Mouse (Mus musculus): ENCODE results near the gene Anxa2. TPM values are rescaled to one million over a fixed set of nuclear protein-coding genes. Genes with fewer than 3 reads are reported as not detected.

Anxa2 gene
- total and polyA plus RNA-seq, 3 experiments, result 7.3 to 56.9 (median 27.3) TPM

- DNase-seq (ENCODE audit: low spot score), result no peak
- Histone ChIP-seq H3K4me3 (ENCODE audit: low read depth, low read length) (no peak overlapping the region), H3K27me3 (ENCODE audit: insufficient read depth, low read length) (no peaks in the 10 kb centered on the region), H3K36me3 (replicated peaks) (peaks cover 36% of the 10 kb centered on the region), H3K4me1 (ENCODE audit: insufficient read depth, low read depth, low read length) (peaks cover 3% of the 10 kb centered on the region; the same call in 1 of the 2 replicates), H3K9me3 (replicated peaks) (no peaks in the 10 kb centered on the region)
- no peak for ATAC-seq (ENCODE audit: extremely low read depth, insufficient number of reproducible peaks, low FRiP score, poor library complexity, severe bottlenecking)
- no peak for TF ChIP-seq CTCF (IDR thresholded peaks at IDR 0.05; ENCODE audit: low read depth, low read length)
- no peak for TF ChIP-seq POLR2AphosphoS5 (IDR thresholded peaks at IDR 0.05; ENCODE audit: insufficient replicate concordance, low read depth, low read length)
- TF ChIP-seq GATA2 (IDR thresholded peaks at IDR 0.05; ENCODE audit: borderline replicate concordance, low read depth, low read length), result no peak
- no peak for TF ChIP-seq GATA1 (IDR thresholded peaks at IDR 0.05; ENCODE audit: borderline replicate concordance, low read length)
- TF ChIP-seq TAL1 (conservative IDR thresholded peaks at IDR 0.05; ENCODE audit: low read depth, low read length), result no peak
Observed at GRCm38 (mm10) chr9:69435662-69436061, 17.8 kb upstream of the Anxa2 start.

GRCm38 (mm10) chr9:69439805-69440357 is 13.5 kb upstream of the Anxa2 start:
- Histone ChIP-seq H3K36me3 (replicated peaks) (peaks cover 6% of the 10 kb centered on the region), H3K27me3 (ENCODE audit: insufficient read depth, low read length) (peaks cover 3% of the 10 kb centered on the region; the same call in 1 of the 2 replicates), H3K4me3 (ENCODE audit: low read depth, low read length) (no peak overlapping the region), H3K4me1 (ENCODE audit: insufficient read depth, low read depth, low read length) (peaks cover 16% of the 10 kb centered on the region), H3K9me3 (replicated peaks) (no peaks in the 10 kb centered on the region)
- DNase-seq (ENCODE audit: low spot score), result no peak
- ATAC-seq (ENCODE audit: extremely low read depth, insufficient number of reproducible peaks, low FRiP score, poor library complexity, severe bottlenecking), result no peak
- TF ChIP-seq GATA1 (IDR thresholded peaks at IDR 0.05; ENCODE audit: borderline replicate concordance, low read length) (no peak), CTCF (IDR thresholded peaks at IDR 0.05; ENCODE audit: low read depth, low read length) (no peak), POLR2AphosphoS5 (IDR thresholded peaks at IDR 0.05; ENCODE audit: insufficient replicate concordance, low read depth, low read length) (no peak), TAL1 (conservative IDR thresholded peaks at IDR 0.05; ENCODE audit: low read depth, low read length) (no peak), GATA2 (IDR thresholded peaks at IDR 0.05; ENCODE audit: borderline replicate concordance, low read depth, low read length) (no peak)

- peaks cover 11% of the 10 kb centered on the region for H3K27me3 ChIP-seq (ENCODE audit: insufficient read depth, low read length)
- no peak for TF ChIP-seq CTCF (IDR thresholded peaks at IDR 0.05; ENCODE audit: low read depth, low read length)
- TF ChIP-seq GATA2 (IDR thresholded peaks at IDR 0.05; ENCODE audit: borderline replicate concordance, low read depth, low read length), result no peak
- no peak for TF ChIP-seq TAL1 (conservative IDR thresholded peaks at IDR 0.05; ENCODE audit: low read depth, low read length)
- no peak for TF ChIP-seq GATA1 (IDR thresholded peaks at IDR 0.05; ENCODE audit: borderline replicate concordance, low read length)
- TF ChIP-seq POLR2AphosphoS5 (IDR thresholded peaks at IDR 0.05; ENCODE audit: insufficient replicate concordance, low read depth, low read length), result no peak
- H3K36me3 ChIP-seq (replicated peaks), result no peaks in the 10 kb centered on the region
- DNase-seq (ENCODE audit: low spot score) (no peak), ATAC-seq (ENCODE audit: extremely low read depth, insufficient number of reproducible peaks, low FRiP score, poor library complexity, severe bottlenecking) (no peak)
- peaks cover 16% of the 10 kb centered on the region for H3K4me1 ChIP-seq (ENCODE audit: insufficient read depth, low read depth, low read length)
- no peaks in the 10 kb centered on the region for H3K9me3 ChIP-seq (replicated peaks)
- no peak overlapping the region for H3K4me3 ChIP-seq (ENCODE audit: low read depth, low read length)
Observed at GRCm38 (mm10) chr9:69442471-69443038, 10.9 kb upstream of the Anxa2 start.

DNA sequence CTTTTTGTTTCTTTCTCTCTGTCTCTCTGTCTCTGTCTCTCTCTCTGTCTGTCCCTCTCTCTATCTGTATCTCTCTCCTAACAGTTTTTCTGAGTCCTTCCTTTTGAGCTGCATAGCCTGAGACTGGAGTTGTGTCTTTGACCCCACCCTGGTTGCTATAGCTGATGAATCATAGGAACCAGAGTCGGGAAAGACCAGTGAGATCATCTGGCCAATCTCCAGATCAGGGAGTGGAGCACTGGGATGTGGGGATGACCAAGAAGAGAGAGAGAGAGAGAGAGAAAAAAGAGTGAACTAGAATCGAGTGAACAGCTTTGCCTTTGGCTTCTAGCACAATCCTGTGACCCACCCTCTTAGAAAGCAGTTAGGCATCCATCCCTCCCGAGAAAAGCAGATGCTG is 10.2 kb upstream of the Anxa2 start:
- Histone ChIP-seq H3K4me3 (ENCODE audit: low read depth, low read length) (no peak overlapping the region), H3K4me1 (ENCODE audit: insufficient read depth, low read depth, low read length) (peaks cover 16% of the 10 kb centered on the region), H3K9me3 (replicated peaks) (no peaks in the 10 kb centered on the region), H3K36me3 (replicated peaks) (no peaks in the 10 kb centered on the region), H3K27me3 (ENCODE audit: insufficient read depth, low read length) (peaks cover 13% of the 10 kb centered on the region)
- no peak for TF ChIP-seq GATA1 (IDR thresholded peaks at IDR 0.05; ENCODE audit: borderline replicate concordance, low read length)
- TF ChIP-seq GATA2 (IDR thresholded peaks at IDR 0.05; ENCODE audit: borderline replicate concordance, low read depth, low read length), result no peak
- TF ChIP-seq CTCF (IDR thresholded peaks at IDR 0.05; ENCODE audit: low read depth, low read length), result no peak
- TF ChIP-seq POLR2AphosphoS5 (IDR thresholded peaks at IDR 0.05; ENCODE audit: insufficient replicate concordance, low read depth, low read length), result no peak
- ATAC-seq (ENCODE audit: extremely low read depth, insufficient number of reproducible peaks, low FRiP score, poor library complexity, severe bottlenecking) (no peak), DNase-seq (ENCODE audit: low spot score) (no peak)

DNA sequence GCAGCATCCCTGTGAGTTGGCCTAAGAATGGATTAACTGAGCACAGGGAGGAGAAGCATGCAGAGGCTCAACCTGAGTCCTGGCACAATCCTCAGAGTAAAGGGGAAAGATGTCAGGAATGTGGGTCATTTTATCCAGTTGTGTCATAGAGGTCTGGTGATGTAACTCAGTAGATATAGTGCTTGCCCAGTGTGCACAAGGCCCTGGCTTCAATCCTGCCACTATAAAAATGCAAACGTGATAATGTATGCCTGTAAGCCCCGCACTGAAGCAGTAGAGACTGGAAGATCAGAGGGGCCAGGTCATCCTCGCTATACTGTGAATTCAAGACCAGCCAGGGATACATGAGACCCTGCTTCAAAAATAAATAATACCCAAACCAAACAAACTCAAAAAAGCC is 4.6 kb upstream of the Anxa2 start:
- H3K27me3 ChIP-seq (ENCODE audit: insufficient read depth, low read length), result peaks cover 13% of the 10 kb centered on the region
- no peak overlapping the region for H3K4me3 ChIP-seq (ENCODE audit: low read depth, low read length)
- peaks cover 27% of the 10 kb centered on the region for H3K4me1 ChIP-seq (ENCODE audit: insufficient read depth, low read depth, low read length)
- DNase-seq (ENCODE audit: low spot score), result no peak
- no peaks in the 10 kb centered on the region for H3K9me3 ChIP-seq (replicated peaks)
- H3K36me3 ChIP-seq (replicated peaks), result no peaks in the 10 kb centered on the region
- no peak for ATAC-seq (ENCODE audit: extremely low read depth, insufficient number of reproducible peaks, low FRiP score, poor library complexity, severe bottlenecking)
- no peak for TF ChIP-seq TAL1 (conservative IDR thresholded peaks at IDR 0.05; ENCODE audit: low read depth, low read length)
- TF ChIP-seq GATA1 (IDR thresholded peaks at IDR 0.05; ENCODE audit: borderline replicate concordance, low read length), result no peak
- no peak for TF ChIP-seq POLR2AphosphoS5 (IDR thresholded peaks at IDR 0.05; ENCODE audit: insufficient replicate concordance, low read depth, low read length)
- TF ChIP-seq GATA2 (IDR thresholded peaks at IDR 0.05; ENCODE audit: borderline replicate concordance, low read depth, low read length), result no peak
- no peak for TF ChIP-seq CTCF (IDR thresholded peaks at IDR 0.05; ENCODE audit: low read depth, low read length)

GRCm38 (mm10) chr9:69450636-69451035 is 2.8 kb upstream of the Anxa2 start:
- Histone ChIP-seq H3K4me1 (ENCODE audit: insufficient read depth, low read depth, low read length) (peaks cover 40% of the 10 kb centered on the region), H3K36me3 (replicated peaks) (peaks cover 5% of the 10 kb centered on the region), H3K27me3 (ENCODE audit: insufficient read depth, low read length) (peaks cover 10% of the 10 kb centered on the region), H3K9me3 (replicated peaks) (no peaks in the 10 kb centered on the region), H3K4me3 (ENCODE audit: low read depth, low read length) (no peak overlapping the region)
- DNase-seq (ENCODE audit: low spot score) (no peak), ATAC-seq (ENCODE audit: extremely low read depth, insufficient number of reproducible peaks, low FRiP score, poor library complexity, severe bottlenecking) (no peak)
- no peak for TF ChIP-seq POLR2AphosphoS5 (IDR thresholded peaks at IDR 0.05; ENCODE audit: insufficient replicate concordance, low read depth, low read length)
- no peak for TF ChIP-seq TAL1 (conservative IDR thresholded peaks at IDR 0.05; ENCODE audit: low read depth, low read length)
- TF ChIP-seq GATA1 (IDR thresholded peaks at IDR 0.05; ENCODE audit: borderline replicate concordance, low read length), result no peak
- no peak for TF ChIP-seq CTCF (IDR thresholded peaks at IDR 0.05; ENCODE audit: low read depth, low read length)

Measured in G1E (cell line).